Mouse (Mus musculus): ENCODE results near the gene Dffb.

- TF ChIP-seq FLI1 (IDR thresholded peaks at IDR 0.05; ENCODE audit: low read length) (no peak), GATA1 (IDR thresholded peaks at IDR 0.05; ENCODE audit: borderline replicate concordance, low read length) (no peak)
These were observed 29.2 kb downstream of the Dffb start for GRCm38 (mm10) chr4:153945741-153946140.

Data from megakaryocyte, embryonic 14.5 days (primary cell).